Mouse (Mus musculus) embryonic fibroblast, embryonic 13.5 days (primary cell): ENCODE data around the gene Soga1. TPM values are rescaled to one million over a fixed set of nuclear protein-coding genes. Genes with fewer than 3 reads are reported as not detected.

Source experiments
- H3K27ac ChIP-seq: 2 replicates; pipeline ENCODE4 v1.5.1; 2012; ENCODE audit warnings: low read length, control low read depth, inconsistent platforms; ENCODE audit not compliant: insufficient read depth
- H3K4me1 ChIP-seq: 2 replicates; pipeline ENCODE4 v1.6.1; 2011; ENCODE audit warnings: low read length; ENCODE audit not compliant: control insufficient read depth, insufficient read depth
- H3K4me3 ChIP-seq: 2 replicates; pipeline ENCODE4 v1.5.1; 2011; ENCODE audit warnings: mild to moderate bottlenecking, control low read depth, low read length; ENCODE audit not compliant: insufficient read depth
- CTCF ChIP-seq: IDR thresholded peaks from 2 replicates; pipeline ENCODE4 v1.5.1; 2011; ENCODE audit warnings: mild to moderate bottlenecking, control low read depth, low read length, moderate library complexity, borderline replicate concordance; ENCODE audit not compliant: insufficient read depth
- POLR2A ChIP-seq: IDR thresholded peaks from 2 replicates; pipeline ENCODE4 v1.6.1; 2011; ENCODE audit warnings: low read depth, mild to moderate bottlenecking, control low read depth, low read length, moderate library complexity
- polyA plus RNA-seq: library from polyadenylated mRNA; stranded (reverse); fragments of >200 nt; gene quantifications from 2 replicates; pipeline ENCODE4 v1.2.4, GENCODE M21; 2011; ENCODE audit warnings: low read depth; ENCODE audit not compliant: missing spikeins, insufficient read length

The Soga1 gene
- polyA plus RNA-seq, 1 experiment, result 20.2 TPM

GRCm38 (mm10) chr2:157021156-157021555, 57.9 kb downstream of the Soga1 start:
- no peak for TF ChIP-seq POLR2A
- H3K4me3 ChIP-seq, result no peak overlapping the region
- no peak overlapping the region for H3K27ac ChIP-seq
- H3K4me1 ChIP-seq, result no peaks in the 10 kb centered on the region

GRCm38 (mm10) chr2:157019228-157019627, 59.8 kb downstream of the Soga1 start:
- H3K4me1 ChIP-seq, result no peaks in the 10 kb centered on the region
- H3K4me3 ChIP-seq, result no peak overlapping the region
- no peak for TF ChIP-seq CTCF
- TF ChIP-seq POLR2A, result no peak
- no peak overlapping the region for H3K27ac ChIP-seq

GRCm38 (mm10) chr2:157016529-157017270, 62.4 kb downstream of the Soga1 start:
- Histone ChIP-seq H3K4me1 (no peaks in the 10 kb centered on the region), H3K27ac (no peak overlapping the region), H3K4me3 (no peak overlapping the region)
- TF ChIP-seq CTCF (no peak), POLR2A (no peak)

GRCm38 (mm10) chr2:157012341-157012740, 66.7 kb downstream of the Soga1 start:
- Histone ChIP-seq H3K4me1 (0 out of 2 replicates have a peak, but pooled peaks cover 2% of the 10 kb centered on the region), H3K4me3 (no peak overlapping the region), H3K27ac (no peak overlapping the region)
- TF ChIP-seq POLR2A, result no peak
- no peak for TF ChIP-seq CTCF

GRCm38 (mm10) chr2:157010634-157011310, 68.3 kb downstream of the Soga1 start:
- Histone ChIP-seq H3K4me3 (no peak overlapping the region), H3K27ac (no peak overlapping the region), H3K4me1 (peaks cover 5% of the 10 kb centered on the region; the same call in 1 of the 2 replicates)
- TF ChIP-seq CTCF, result no peak
- no peak for TF ChIP-seq POLR2A

GRCm38 (mm10) chr2:157010121-157010520, 68.9 kb downstream of the Soga1 start:
- Histone ChIP-seq H3K27ac (no peak overlapping the region), H3K4me1 (peaks cover 5% of the 10 kb centered on the region; the same call in 1 of the 2 replicates), H3K4me3 (no peak overlapping the region)
- no peak for TF ChIP-seq CTCF
- no peak for TF ChIP-seq POLR2A

GRCm38 (mm10) chr2:157008509-157008908, 70.5 kb downstream of the Soga1 start:
- H3K4me1 ChIP-seq, result peaks cover 5% of the 10 kb centered on the region; the same call in 1 of the 2 replicates
- no peak overlapping the region for H3K4me3 ChIP-seq
- TF ChIP-seq CTCF, result no peak
- no peak for TF ChIP-seq POLR2A
- no peak overlapping the region for H3K27ac ChIP-seq

- Histone ChIP-seq H3K4me1 (peaks cover 5% of the 10 kb centered on the region; the same call in 1 of the 2 replicates), H3K4me3 (peak overlapping the region; percentile 75), H3K27ac (peak overlapping the region; percentile 3; the same call in 1 of the 2 replicates)
- TF ChIP-seq CTCF, result no peak
- TF ChIP-seq POLR2A, result no peak
These were observed 71.8 kb downstream of the Soga1 start for GRCm38 (mm10) chr2:157007234-157007596.

- peak within 1 kb of the TSS; percentile 75 for H3K4me3 ChIP-seq
- peak; percentile 94 for TF ChIP-seq POLR2A
- no peak for TF ChIP-seq CTCF
- H3K27ac ChIP-seq, result peak within 1 kb of the TSS; percentile 12; the same call in 1 of the 2 replicates
- peaks cover 5% of the 10 kb centered on the region; the same call in 1 of the 2 replicates for H3K4me1 ChIP-seq
These were observed 72.4 kb downstream of the Soga1 start, which contains the start of gene Dsn1 for GRCm38 (mm10) chr2:157006511-157007233. Dsn1 (minus strand) TSS chr2:157007154.
